Mouse (Mus musculus) left cerebral cortex, adult 18-20 months (tissue): Measurements from ENCODE around the gene Gm26566. TPM values are rescaled to one million over a fixed set of nuclear protein-coding genes. Genes with fewer than 3 reads are reported as not detected.
A peak's percentile ranks its signal among the peaks of the same experiment; 100 is the strongest.
"Not testable (repeated sequence)": the region's sequence is repeated elsewhere in the genome, so short reads cannot be mapped to it uniquely, and the experiment has no call there.

Source experiments
- DNase-seq, 2 experiments: peaks; one replicate each; pipeline ENCODE4 v3.0.0; 2021 to 2022; ENCODE audit warnings: low spot score in 2 of 2, mixed read lengths in 1 of 2
- total RNA-seq, 2 experiments: library from RNA; stranded (reverse); gene quantifications; 2 replicates each; pipeline ENCODE4 v1.2.3; 2021

Gm26566 gene
- total RNA-seq, 2 experiments from 2014 or later = 0.49 to 0.89 TPM

- DNase-seq = peak; percentile 40 to 66
Observed at GRCm38 (mm10) chr4:88738480-88738879, 16.9 kb downstream of the Gm26566 start.

- no peak for DNase-seq
Observed at GRCm38 (mm10) chr4:88739036-88739435, 17.4 kb downstream of the Gm26566 start.

- no peak for DNase-seq
Observed at GRCm38 (mm10) chr4:88741426-88741825, 19.8 kb downstream of the Gm26566 start.

- no peak for DNase-seq
Observed at GRCm38 (mm10) chr4:88742771-88743371, 21.3 kb downstream of the Gm26566 start.

GRCm38 (mm10) chr4:88744207-88744606 is 22.6 kb downstream of the Gm26566 start:
- no peak for DNase-seq

- DNase-seq = no peak
Observed at GRCm38 (mm10) chr4:88749926-88750325, 28.3 kb downstream of the Gm26566 start.

- DNase-seq = peak; percentile 53 to 61
Observed at GRCm38 (mm10) chr4:88754818-88755340, 33.3 kb downstream of the Gm26566 start, which contains the start of gene Gm13271. TSS of gene Gm13271 (plus strand) at chr4:88754868.

GRCm38 (mm10) chr4:88756581-88757513 is 35.2 kb downstream of the Gm26566 start:
- not testable (repeated sequence) for DNase-seq

GRCm38 (mm10) chr4:88757628-88758031 is 36.0 kb downstream of the Gm26566 start:
- DNase-seq = peak; percentile 80 to 89

- DNase-seq = not testable (repeated sequence)
Observed at GRCm38 (mm10) chr4:88758751-88759150, 37.1 kb downstream of the Gm26566 start.

- not testable (repeated sequence) for DNase-seq
Observed at GRCm38 (mm10) chr4:88759610-88760268, 38.1 kb downstream of the Gm26566 start, which contains the start of gene Gm13283. TSS of gene Gm13283 (plus strand) at chr4:88760119.

- DNase-seq = peak; percentile 34 to 36
Observed at GRCm38 (mm10) chr4:88760431-88760830, 38.8 kb downstream of the Gm26566 start.

GRCm38 (mm10) chr4:88761776-88762175 is 40.2 kb downstream of the Gm26566 start:
- DNase-seq = peak; percentile 52 to 56

GRCm38 (mm10) chr4:88762341-88762740 is 40.7 kb downstream of the Gm26566 start:
- not testable (repeated sequence) for DNase-seq

GRCm38 (mm10) chr4:88763384-88764018 is 41.9 kb downstream of the Gm26566 start:
- not testable (repeated sequence) for DNase-seq

Other genes with a start within 250 kb of the Gm26566 start
- not detected for gene Ifnb1, start 199.0 kb upstream of the Gm26566 start, total RNA-seq
- gene Ifna15, start 163.6 kb upstream of the Gm26566 start, total RNA-seq = not detected
- not detected for gene Ifna14, start 150.0 kb upstream of the Gm26566 start, total RNA-seq
- not detected for gene Ifna9, start 129.4 kb upstream of the Gm26566 start, total RNA-seq
- gene Ifna12, start 118.4 kb upstream of the Gm26566 start, total RNA-seq = not detected
- gene C87499, start 87.4 kb upstream of the Gm26566 start, total RNA-seq = not detected
- gene Ifna13, start 77.3 kb upstream of the Gm26566 start, total RNA-seq = not detected
- gene Ifna16, start 44.9 kb upstream of the Gm26566 start, total RNA-seq = not detected
- not detected for gene Ifna2, start 37.9 kb upstream of the Gm26566 start, total RNA-seq
- not detected for gene Ifnab, start 30.4 kb upstream of the Gm26566 start, total RNA-seq
- gene Klhl9, start 660 bp downstream of the Gm26566 start, total RNA-seq = 100 to 1,000 TPM; 100 to 103 TPM
- not detected for gene Gm13271, start 33.1 kb downstream of the Gm26566 start, total RNA-seq
- not detected for gene Gm13283, start 38.3 kb downstream of the Gm26566 start, total RNA-seq
- gene Gm13290, start 52.0 kb downstream of the Gm26566 start, total RNA-seq = not detected
- not detected for gene Gm13289, start 55.1 kb downstream of the Gm26566 start, total RNA-seq
- gene Gm13272, start 58.0 kb downstream of the Gm26566 start, total RNA-seq = not detected
- gene Ifnz, start 60.3 kb downstream of the Gm26566 start, total RNA-seq = not detected
- gene Gm13276, start 63.9 kb downstream of the Gm26566 start, total RNA-seq = not detected
- not detected for gene Gm13277, start 66.8 kb downstream of the Gm26566 start, total RNA-seq
- gene Gm13278, start 69.7 kb downstream of the Gm26566 start, total RNA-seq = not detected
- not detected for gene Gm13275, start 72.7 kb downstream of the Gm26566 start, total RNA-seq
- gene Gm13279, start 75.6 kb downstream of the Gm26566 start, total RNA-seq = not detected
- not detected for gene Gm13285, start 77.9 kb downstream of the Gm26566 start, total RNA-seq
- not detected for gene Gm13287, start 81.4 kb downstream of the Gm26566 start, total RNA-seq
- gene Gm13288, start 83.7 kb downstream of the Gm26566 start, total RNA-seq = not detected
- gene Ifna7, start 94.4 kb downstream of the Gm26566 start, total RNA-seq = not detected
- not detected for gene Ifna11, start 98.2 kb downstream of the Gm26566 start, total RNA-seq
- not detected for gene Ifna6, start 105.6 kb downstream of the Gm26566 start, total RNA-seq
- not detected for gene Ifna5, start 113.7 kb downstream of the Gm26566 start, total RNA-seq
- not detected for gene Ifna4, start 120.1 kb downstream of the Gm26566 start, total RNA-seq
- gene Ifna1, start 128.3 kb downstream of the Gm26566 start, total RNA-seq = not detected
- not detected for gene Ifne, start 158.4 kb downstream of the Gm26566 start, total RNA-seq